In the genomic region with DNA sequence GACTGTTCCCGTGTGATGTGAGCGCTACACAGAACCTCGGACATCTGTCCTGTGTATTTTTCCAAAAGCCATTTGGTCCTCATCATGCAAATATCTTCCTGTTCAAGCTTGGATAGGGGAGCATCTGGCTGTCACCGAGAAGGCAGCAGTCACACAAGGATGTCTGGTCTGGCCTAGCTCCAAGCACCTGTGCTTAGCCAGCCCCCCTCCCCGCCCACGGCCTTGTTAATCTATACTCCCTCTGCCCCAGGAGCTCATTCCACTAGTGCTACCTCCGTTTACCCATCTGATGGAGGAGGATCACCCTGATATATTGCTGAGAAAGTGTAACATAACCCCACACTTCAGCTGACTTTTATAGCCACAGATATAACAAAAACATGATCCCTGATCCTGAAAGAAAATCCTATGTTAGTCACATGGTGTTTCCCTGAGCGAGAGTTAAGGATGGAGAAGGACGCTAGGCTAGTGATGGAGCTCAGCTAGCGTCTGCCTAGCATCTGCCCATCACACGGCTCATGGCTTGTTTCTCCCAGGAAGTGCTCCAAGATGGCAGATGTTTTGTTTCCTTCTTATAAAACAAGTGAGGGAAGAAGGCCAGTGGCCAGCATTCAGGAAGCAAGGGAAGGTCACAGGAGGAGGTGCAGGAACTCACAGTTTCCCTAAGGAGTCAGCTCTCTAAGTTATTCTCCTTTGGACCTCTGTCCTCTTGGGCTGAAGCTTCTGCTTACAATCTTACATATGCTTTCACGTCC, we compare ENCODE assay signal across 13 mouse cellular contexts.
A peak's percentile ranks its signal among the peaks of the same experiment; 100 is the strongest.
DNase-seq lines count a peak whose midpoint lies in the region; ATAC-seq and TF ChIP-seq lines count a peak whose summit lies in the region.
"Had no signal": no experiment of that assay in that cellular context is flagged by ENCODE, and none has a peak within 500 bp of the region (broad histone marks: within the 10 kb centered on the region; RNA-seq: fewer than 3 reads in every experiment).

No protein-coding gene starts in this region.

- H3K9me3 ChIP-seq in midbrain, postnatal 0 days (ENCODE audit: low read length), result no peaks in the 10 kb centered on the region
- H3K9me3 ChIP-seq in midbrain, embryonic 14.5 days (ENCODE audit: control insufficient read depth, low read length), result no peaks in the 10 kb centered on the region
- H3K9me3 ChIP-seq in embryonic facial prominence, embryonic 14.5 days (ENCODE audit: control insufficient read depth, low read length), result no peaks in the 10 kb centered on the region
- no peaks in the 10 kb centered on the region for H3K9me3 ChIP-seq in limb, embryonic 15.5 days

- peaks cover 14% of the 10 kb centered on the region for H3K4me1 ChIP-seq in heart, adult 2 months (ENCODE audit: control insufficient read depth, insufficient read depth, low read length)
- H3K4me1 ChIP-seq in midbrain, postnatal 0 days (ENCODE audit: insufficient read depth, low read length), result peaks cover 4% of the 10 kb centered on the region; the same call in 1 of the 2 replicates
- peaks cover 38% of the 10 kb centered on the region for H3K4me1 ChIP-seq in midbrain, embryonic 14.5 days (ENCODE audit: control insufficient read depth, insufficient read depth, low read length)
- peaks cover 66% of the 10 kb centered on the region for H3K4me1 ChIP-seq in embryonic facial prominence, embryonic 14.5 days (ENCODE audit: control insufficient read depth, insufficient read depth, low read length)
- H3K4me1 ChIP-seq in limb, embryonic 15.5 days, result peaks cover 56% of the 10 kb centered on the region

- H3K79me2 ChIP-seq in heart, adult 2 months (replicated peaks; ENCODE audit: control insufficient read depth, insufficient read depth, low read length), result no peaks in the 10 kb centered on the region

- intact Hi-C loops in heart, adult 2 months (cut with DNase I), result loop anchor here (5.0 kb wide), 1 partner anchor 67 kb away; the partner anchor contains the start of gene Ldlrad3
- intact Hi-C loops in heart, postnatal 25 days (cut with DNase I), result no loop called here

- no peak overlapping the region for H3K4me2 ChIP-seq in midbrain, postnatal 0 days (ENCODE audit: low read depth, low read length, poor library complexity, severe bottlenecking)
- no peak overlapping the region for H3K4me2 ChIP-seq in midbrain, embryonic 14.5 days (ENCODE audit: low read length)
- peak overlapping the region; percentile 40; the same call in 1 of the 2 replicates for H3K4me2 ChIP-seq in embryonic facial prominence, embryonic 14.5 days (ENCODE audit: low read depth, low read length)
- no peak overlapping the region for H3K4me2 ChIP-seq in limb, embryonic 15.5 days
- H3K4me2 ChIP-seq: lung, embryonic 14.5 days; midbrain, embryonic 11.5 days had no signal

- H3K4me3 ChIP-seq in heart, adult 2 months, result no peak overlapping the region
- H3K4me3 ChIP-seq in midbrain, postnatal 0 days (ENCODE audit: low read depth, low read length), result no peak overlapping the region
- no peak overlapping the region for H3K4me3 ChIP-seq in midbrain, embryonic 14.5 days (replicated peaks; ENCODE audit: low read depth, low read length)
- no peak overlapping the region for H3K4me3 ChIP-seq in embryonic facial prominence, embryonic 14.5 days (ENCODE audit: low read depth, low read length)
- H3K4me3 ChIP-seq in limb, embryonic 15.5 days, result no peak overlapping the region

- no peak for TF ChIP-seq POLR2A in heart, adult 2 months (IDR thresholded peaks at IDR 0.05; ENCODE audit: insufficient read depth, low read depth, low read length)

- 0 out of 2 replicates have a peak, but pooled peaks have one; percentile 5 for TF ChIP-seq EP300 in heart, adult 2 months (IDR thresholded peaks at IDR 0.05; ENCODE audit: insufficient read depth, low read depth, low read length)

- no peak for TF ChIP-seq CTCF in heart, adult 2 months (IDR thresholded peaks at IDR 0.05)
- no peak for TF ChIP-seq CTCF in midbrain, postnatal 0 days (IDR thresholded peaks at IDR 0.05)

- no peak for ATAC-seq in midbrain, postnatal 0 days (ENCODE audit: low FRiP score)
- no peak for ATAC-seq in midbrain, embryonic 14.5 days (ENCODE audit: low FRiP score, low TSS enrichment)
- peak; percentile 31 for ATAC-seq in embryonic facial prominence, embryonic 14.5 days (ENCODE audit: low read depth)
- no peak for ATAC-seq in limb, embryonic 15.5 days (ENCODE audit: insufficient number of reproducible peaks, low FRiP score, low TSS enrichment, low read depth)

- H3K27ac ChIP-seq in heart, adult 2 months, result peak overlapping the region; percentile 11; the same call in 1 of the 2 replicates
- no peak overlapping the region for H3K27ac ChIP-seq in midbrain, postnatal 0 days (ENCODE audit: low read depth, low read length)
- H3K27ac ChIP-seq in midbrain, embryonic 14.5 days (replicated peaks; ENCODE audit: low read depth, low read length), result no peak overlapping the region
- H3K27ac ChIP-seq in embryonic facial prominence, embryonic 14.5 days (replicated peaks; ENCODE audit: low read depth, low read length), result peak overlapping the region; percentile 63; the same call in 1 of the 2 replicates
- 0 out of 2 replicates have a peak overlapping the region, but pooled peaks have one; percentile 22 for H3K27ac ChIP-seq in limb, embryonic 15.5 days

- H3K27me3 ChIP-seq in heart, adult 2 months (ENCODE audit: control insufficient read depth, insufficient read depth, low read length), result no peaks in the 10 kb centered on the region
- H3K27me3 ChIP-seq in midbrain, postnatal 0 days (ENCODE audit: insufficient read depth, low read length), result no peaks in the 10 kb centered on the region
- H3K27me3 ChIP-seq in midbrain, embryonic 14.5 days (ENCODE audit: control insufficient read depth, insufficient read depth, low read length), result no peaks in the 10 kb centered on the region
- H3K27me3 ChIP-seq in embryonic facial prominence, embryonic 14.5 days (replicated peaks; ENCODE audit: control insufficient read depth, insufficient read depth, low read length), result no peaks in the 10 kb centered on the region
- H3K27me3 ChIP-seq in limb, embryonic 15.5 days, result no peaks in the 10 kb centered on the region

- no peak overlapping the region for H3K9ac ChIP-seq in heart, adult 2 months (ENCODE audit: low read depth, low read length)
- no peak overlapping the region for H3K9ac ChIP-seq in midbrain, postnatal 0 days (replicated peaks; ENCODE audit: low read length, poor library complexity, severe bottlenecking)
- H3K9ac ChIP-seq in midbrain, embryonic 14.5 days (replicated peaks; ENCODE audit: low read length), result no peak overlapping the region
- no peak overlapping the region for H3K9ac ChIP-seq in embryonic facial prominence, embryonic 14.5 days (ENCODE audit: low read depth, low read length)
- H3K9ac ChIP-seq in limb, embryonic 15.5 days, result no peak overlapping the region
- H3K9ac ChIP-seq: lung, embryonic 14.5 days had no signal

- WGBS in heart, adult 2 months, result 46% methylated on average over 12 of the region's 12 CpGs
- 65% methylated on average over 12 of the region's 12 CpGs for WGBS in midbrain, postnatal 0 days
- WGBS in midbrain, embryonic 14.5 days, result 61% methylated on average over 12 of the region's 12 CpGs
- 35% methylated on average over 12 of the region's 12 CpGs for WGBS in embryonic facial prominence, embryonic 14.5 days
- 45% methylated on average over 12 of the region's 12 CpGs for WGBS in limb, embryonic 15.5 days

- DNase-seq in heart, adult 2 months, result peak in 1 of 2 experiments; percentile 39
- no peak for DNase-seq in heart, postnatal 25 days (ENCODE audit: low spot score)
- peak; percentile 45 for DNase-seq in midbrain, postnatal 0 days (ENCODE audit: low spot score)
- no peak for DNase-seq in midbrain, embryonic 14.5 days
- peak; percentile 80 for DNase-seq in embryonic facial prominence, embryonic 14.5 days (ENCODE audit: low spot score)
- no peak for DNase-seq in ovary, postnatal 10 days (ENCODE audit: low spot score)
- DNase-seq in liver, result no peak
- DNase-seq: adrenal gland, postnatal 36 days; cerebellum, adult 8-10 months; kidney, postnatal 4 days had no signal

- H3K36me3 ChIP-seq in heart, adult 2 months (ENCODE audit: control insufficient read depth, insufficient read depth, low read length), result no peaks in the 10 kb centered on the region
- H3K36me3 ChIP-seq in midbrain, postnatal 0 days (ENCODE audit: insufficient read depth, low read length), result no peaks in the 10 kb centered on the region
- H3K36me3 ChIP-seq in midbrain, embryonic 14.5 days (ENCODE audit: control insufficient read depth, insufficient read depth, low read length), result no peaks in the 10 kb centered on the region
- H3K36me3 ChIP-seq in embryonic facial prominence, embryonic 14.5 days (ENCODE audit: control insufficient read depth, insufficient read depth, low read length), result no peaks in the 10 kb centered on the region; the same call in 1 of the 2 replicates
- no peaks in the 10 kb centered on the region for H3K36me3 ChIP-seq in limb, embryonic 15.5 days

Comparison
In these comparisons a context has a peak if more than half of its experiments do, and no peak if none do; other contexts are left out.
1. DNase-seq: peak in midbrain, postnatal 0 days (single experiment) and embryonic facial prominence, embryonic 14.5 days (single experiment); none in heart, postnatal 25 days (single experiment), midbrain, embryonic 14.5 days (single experiment), ovary, postnatal 10 days (single experiment) and liver (single experiment).
2. H3K27ac ChIP-seq: peak in heart, adult 2 months (single experiment), embryonic facial prominence, embryonic 14.5 days (single experiment) and limb, embryonic 15.5 days (single experiment); none in midbrain, postnatal 0 days (single experiment) and midbrain, embryonic 14.5 days (single experiment).